Mouse (Mus musculus) thymus, adult 2 months (tissue): ENCODE measurements around the gene Mad1l1.

ENCODE experiments used
- CTCF ChIP-seq: fragments of 200-500 bp; IDR thresholded peaks from 2 replicates; pipeline ENCODE4 v1.5.1; 2012; ENCODE audit warnings: mild to moderate bottlenecking, control low read depth, low read length, moderate library complexity, borderline replicate concordance; ENCODE audit not compliant: control insufficient read depth, poor library complexity, insufficient read depth; ENCODE audit errors: extremely low read depth
- POLR2A ChIP-seq: fragments of 200-500 bp; IDR thresholded peaks from 2 replicates; pipeline ENCODE4 v1.6.1; 2012; ENCODE audit warnings: mild to moderate bottlenecking, low read length, control low read depth, moderate library complexity; ENCODE audit not compliant: control insufficient read depth, poor library complexity, insufficient read depth; ENCODE audit errors: extremely low read depth

GRCm38 (mm10) chr5:140345244-140345643, 23.9 kb upstream of the Mad1l1 start:
- TF ChIP-seq CTCF (no peak), POLR2A (no peak)
